Mouse (Mus musculus) MEL (cell line): ENCODE results near the gene Gm20509. TPM values are rescaled to one million over a fixed set of nuclear protein-coding genes. Genes with fewer than 3 reads are reported as not detected.

Source experiments
- DNase-seq: peaks from one replicate; pipeline ENCODE4 v3.0.0; 2011; ENCODE audit warnings: low read depth, low spot score
- H3K27ac ChIP-seq: 2 replicates; pipeline ENCODE4 v1.5.1; 2012; ENCODE audit warnings: low read depth, mild to moderate bottlenecking, control low read depth, low read length, moderate library complexity; ENCODE audit not compliant: control insufficient read depth
- H3K27me3 ChIP-seq, 2 experiments: fragments of 150-350 bp in 1 of 2; sonication (generic) in 1 of 2; 2 replicates each; pipeline ENCODE4 v1.6.1; 2012; ENCODE audit warnings: low read length in 2 of 2, mild to moderate bottlenecking in 2 of 2, improper control_type of control experiment in 1 of 2, moderate library complexity in 1 of 2; ENCODE audit not compliant: insufficient read depth in 2 of 2, control insufficient read depth in 1 of 2
- H3K36me3 ChIP-seq, 2 experiments: 2 replicates each; pipeline ENCODE4 v1.6.1; 2012 to 2014; ENCODE audit warnings: low read length in 2 of 2, improper control_type of control experiment in 1 of 2, inconsistent platforms in 1 of 2, mild to moderate bottlenecking in 1 of 2; ENCODE audit not compliant: insufficient read depth in 2 of 2, control insufficient read depth in 1 of 2
- H3K4me1 ChIP-seq, 2 experiments: fragments of 150-350 bp in 1 of 2; sonication (generic) in 1 of 2; 2 replicates each; pipeline ENCODE4 v1.6.1; 2012; ENCODE audit warnings: low read length in 2 of 2, improper control_type of control experiment in 1 of 2, mild to moderate bottlenecking in 1 of 2; ENCODE audit not compliant: insufficient read depth in 2 of 2, control insufficient read depth in 1 of 2
- H3K4me3 ChIP-seq, 2 experiments: fragments of 150-350 bp in 1 of 2; sonication (generic) in 1 of 2; 2 replicates each; pipeline ENCODE4 v1.5.1; 2012; ENCODE audit warnings: low read depth in 2 of 2, low read length in 2 of 2, mild to moderate bottlenecking in 2 of 2, moderate library complexity in 2 of 2, control low read depth in 1 of 2, improper control_type of control experiment in 1 of 2; ENCODE audit not compliant: control insufficient read depth in 1 of 2, insufficient read depth in 1 of 2
- H3K79me2 ChIP-seq: 2 replicates; pipeline ENCODE4 v1.6.1; 2012; ENCODE audit warnings: mild to moderate bottlenecking, low read length, moderate library complexity; ENCODE audit not compliant: control insufficient read depth, poor library complexity, insufficient read depth
- H3K9ac ChIP-seq: 2 replicates; pipeline ENCODE4 v1.6.1; 2012; ENCODE audit warnings: low read depth, mild to moderate bottlenecking, control low read depth, low read length, moderate library complexity; ENCODE audit not compliant: control insufficient read depth, poor library complexity, severe bottlenecking
- H3K9me3 ChIP-seq: fragments of 150-350 bp; sonication (generic); replicated peaks from 2 replicates; pipeline ENCODE4 v1.6.1; 2012; ENCODE audit warnings: mild to moderate bottlenecking, low read length, improper control_type of control experiment, moderate library complexity; ENCODE audit not compliant: insufficient read depth
- BHLHE40 ChIP-seq: IDR thresholded peaks from 2 replicates; pipeline ENCODE4 v1.6.1; 2012; ENCODE audit warnings: low read depth, mild to moderate bottlenecking, inconsistent platforms, low read length, improper control_type of control experiment, borderline replicate concordance
- CTCF ChIP-seq, 3 experiments: IDR thresholded peaks in 2 of 3; conservative IDR thresholded peaks in 1 of 3; 2 replicates each; pipeline ENCODE4 v1.5.1; 2011 to 2012; ENCODE audit warnings: low read length in 3 of 3, low read depth in 2 of 3, mild to moderate bottlenecking in 2 of 3, improper control_type of control experiment in 1 of 3, inconsistent platforms in 1 of 3, mixed read lengths in 1 of 3, moderate library complexity in 1 of 3; ENCODE audit not compliant: control insufficient read depth in 1 of 3, insufficient read depth in 1 of 3, poor library complexity in 1 of 3, severe bottlenecking in 1 of 3
- E2F4 ChIP-seq: IDR thresholded peaks from 2 replicates; pipeline ENCODE4 v1.6.1; 2011; ENCODE audit warnings: low read depth, low read length, improper control_type of control experiment, borderline replicate concordance
- GABPA ChIP-seq: IDR thresholded peaks from 2 replicates; pipeline ENCODE4 v1.6.1; 2012; ENCODE audit warnings: low read depth, mild to moderate bottlenecking, inconsistent platforms, low read length, improper control_type of control experiment, moderate library complexity
- HCFC1 ChIP-seq: IDR thresholded peaks from 2 replicates; pipeline ENCODE4 v1.6.1; 2012; ENCODE audit warnings: low read depth, mild to moderate bottlenecking, inconsistent platforms, low read length, improper control_type of control experiment, moderate library complexity
- JUND ChIP-seq: IDR thresholded peaks from 2 replicates; pipeline ENCODE4 v1.6.1; 2011; ENCODE audit warnings: low read depth, mild to moderate bottlenecking, improper control_type of control experiment, low read length
- MAFK ChIP-seq: IDR thresholded peaks from 2 replicates; pipeline ENCODE4 v1.6.1; 2011; ENCODE audit warnings: low read depth, mild to moderate bottlenecking, low read length, improper control_type of control experiment, borderline replicate concordance
- MEF2A ChIP-seq: IDR thresholded peaks from 2 replicates; pipeline ENCODE4 v1.6.1; 2014; ENCODE audit warnings: low read depth, mild to moderate bottlenecking, inconsistent platforms, low read length, improper control_type of control experiment; ENCODE audit not compliant: poor library complexity, insufficient replicate concordance, severe bottlenecking; ENCODE audit errors: extremely low read depth
- MXI1 ChIP-seq: IDR thresholded peaks from 2 replicates; pipeline ENCODE4 v1.6.1; 2011; ENCODE audit warnings: mild to moderate bottlenecking, low read depth, low read length, improper control_type of control experiment
- NRF1 ChIP-seq: IDR thresholded peaks from 2 replicates; pipeline ENCODE4 v1.6.1; 2014; ENCODE audit warnings: low read depth, mild to moderate bottlenecking, inconsistent platforms, low read length, improper control_type of control experiment, moderate library complexity; ENCODE audit not compliant: poor library complexity, insufficient read depth, severe bottlenecking
- POLR2AphosphoS2 ChIP-seq: IDR thresholded peaks from 2 replicates; pipeline ENCODE4 v1.6.1; 2011; ENCODE audit warnings: low read length, improper control_type of control experiment
- POLR2AphosphoS5 ChIP-seq: IDR thresholded peaks from 2 replicates; pipeline ENCODE4 v1.6.1; 2012; ENCODE audit warnings: low read depth, borderline replicate concordance, mild to moderate bottlenecking, inconsistent platforms, low read length, moderate library complexity, mixed read lengths
- RAD21 ChIP-seq: IDR thresholded peaks from 2 replicates; pipeline ENCODE4 v1.6.1; 2011; ENCODE audit warnings: mild to moderate bottlenecking, low read depth, low read length, improper control_type of control experiment
- SMC3 ChIP-seq: IDR thresholded peaks from 2 replicates; pipeline ENCODE4 v1.6.1; 2011; ENCODE audit warnings: low read depth, low read length, improper control_type of control experiment
- TAL1 ChIP-seq: IDR thresholded peaks from 2 replicates; pipeline ENCODE4 v1.6.1; 2012; ENCODE audit warnings: mild to moderate bottlenecking, inconsistent platforms, low read length, moderate library complexity, mixed read lengths
- TCF12 ChIP-seq: IDR thresholded peaks from 2 replicates; pipeline ENCODE4 v1.6.1; 2014; ENCODE audit warnings: low read depth, mild to moderate bottlenecking, inconsistent platforms, low read length, improper control_type of control experiment, moderate library complexity
- ZNF384 ChIP-seq: IDR thresholded peaks from 2 replicates; pipeline ENCODE4 v1.6.1; 2012; ENCODE audit warnings: low read depth, mild to moderate bottlenecking, inconsistent platforms, low read length, improper control_type of control experiment
- polyA plus RNA-seq, 2 experiments: library from polyadenylated mRNA; stranded (reverse) in 1 of 2; unstranded in 1 of 2; fragments of >175 nt in 1 of 2; fragments of >200 nt in 1 of 2; gene quantifications; 2 replicates each; pipeline versions ENCODE4 v1.2.1 to v1.2.4; 2012; ENCODE audit warnings: low replicate concordance in 2 of 2, low read depth in 1 of 2; ENCODE audit not compliant: insufficient read length in 2 of 2, insufficient read depth in 1 of 2, missing spikeins in 1 of 2
- total RNA-seq: library from RNA; depleted of rRNA; stranded (reverse); fragments of 300-350 nt; gene quantifications from 2 replicates; pipeline ENCODE4 v1.2.3, GENCODE M21; 2012

The Gm20509 gene
- total and polyA plus RNA-seq, 3 experiments: not detected

- Histone ChIP-seq H3K4me1 (peaks cover 11 to 17% of the 10 kb centered on the region in 2 experiments), H3K36me3 (peaks cover 0 to 13% of the 10 kb centered on the region in 2 experiments; a peak in 2 of 4 replicates), H3K27me3 (no peaks in the 10 kb centered on the region), H3K4me3 (no peak overlapping the region)
- no peak for DNase-seq
- TF ChIP-seq BHLHE40 (no peak), NRF1 (no peak), RAD21 (no peak), MXI1 (no peak), TCF12 (no peak), TAL1 (no peak), MEF2A (no peak), POLR2AphosphoS2 (no peak), CTCF (IDR thresholded peaks at IDR 0.05 in 2 of 3, conservative IDR thresholded peaks at IDR 0.05 in 1 of 3; ENCODE audit: control insufficient read depth in 1 of 3, insufficient read depth in 1 of 3, low read depth in 2 of 3, low read length in 3 of 3, poor library complexity in 1 of 3, severe bottlenecking in 1 of 3) (no peak), JUND (no peak), MAFK (no peak), E2F4 (no peak), GABPA (no peak)
- TF ChIP-seq, all 39 proteins: peak for 0
- Histone ChIP-seq H3K79me2 (no peaks in the 10 kb centered on the region), H3K9me3 (no peaks in the 10 kb centered on the region), H3K27ac (no peak overlapping the region), H3K9ac (no peak overlapping the region)
Measured at GRCm38 (mm10) chr9:73087581-73087980, 14.7 kb upstream of the Gm20509 start.

GRCm38 (mm10) chr9:73089222-73089920 is 12.9 kb upstream of the Gm20509 start:
- peaks cover 11 to 17% of the 10 kb centered on the region in 2 experiments for H3K4me1 ChIP-seq
- H3K9me3 ChIP-seq: no peaks in the 10 kb centered on the region
- H3K9ac ChIP-seq: no peak overlapping the region
- TF ChIP-seq SMC3 (no peak), POLR2AphosphoS5 (no peak), MEF2A (no peak), RAD21 (no peak), HCFC1 (no peak), ZNF384 (no peak), MAFK (no peak)
- TF ChIP-seq, all 39 proteins: peak for 0
- Histone ChIP-seq H3K27me3 (no peaks in the 10 kb centered on the region), H3K79me2 (no peaks in the 10 kb centered on the region), H3K4me3 (no peak overlapping the region), H3K27ac (no peak overlapping the region), H3K36me3 (peaks cover 0 to 13% of the 10 kb centered on the region in 2 experiments; a peak in 2 of 4 replicates)
- DNase-seq: no peak
